Mouse (Mus musculus) gastrocnemius, postnatal 25 days (tissue): ENCODE results near the gene Vax2. TPM values are rescaled to one million over a fixed set of nuclear protein-coding genes. Genes with fewer than 3 reads are reported as not detected.

ENCODE experiments used
- DNase-seq: peaks from one replicate; pipeline ENCODE4 v3.0.0; 2022
- total RNA-seq, 2 experiments: library from RNA; stranded (reverse); gene quantifications; 1 replicate in 1 of 2; 2 replicates in 1 of 2; pipeline ENCODE4 v1.2.3; 2021

Vax2 gene
- total RNA-seq, 2 experiments from 2014 or later: not detected

DNA sequence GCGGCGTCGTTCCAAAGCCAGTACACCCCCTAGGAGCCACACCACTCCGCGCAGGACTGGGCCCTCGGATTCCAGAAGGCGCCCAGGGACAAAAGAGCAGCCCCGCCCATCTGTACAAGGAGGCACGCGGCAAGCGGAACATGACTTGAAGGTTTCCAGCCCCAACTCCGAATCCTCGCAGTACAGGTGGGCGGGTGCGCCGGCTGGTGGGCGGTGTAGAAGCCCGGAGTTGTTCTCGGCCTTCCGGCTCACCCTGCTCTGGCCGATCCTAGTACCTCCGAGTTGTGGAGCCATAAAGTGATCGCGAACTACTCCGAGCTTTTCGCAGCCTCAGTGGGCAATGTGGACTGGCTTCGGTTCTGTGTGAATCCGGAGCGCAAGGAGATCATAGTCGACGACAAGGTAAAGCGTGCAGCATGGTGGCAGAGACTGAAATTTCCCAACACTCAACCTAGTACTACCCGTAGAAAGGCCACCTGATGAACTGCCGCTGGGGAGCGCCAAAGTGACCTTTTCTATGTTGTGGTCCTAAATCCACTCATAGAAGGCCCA lies 51.9 kb downstream of the Vax2 start:
- DNase-seq: no peak

DNA sequence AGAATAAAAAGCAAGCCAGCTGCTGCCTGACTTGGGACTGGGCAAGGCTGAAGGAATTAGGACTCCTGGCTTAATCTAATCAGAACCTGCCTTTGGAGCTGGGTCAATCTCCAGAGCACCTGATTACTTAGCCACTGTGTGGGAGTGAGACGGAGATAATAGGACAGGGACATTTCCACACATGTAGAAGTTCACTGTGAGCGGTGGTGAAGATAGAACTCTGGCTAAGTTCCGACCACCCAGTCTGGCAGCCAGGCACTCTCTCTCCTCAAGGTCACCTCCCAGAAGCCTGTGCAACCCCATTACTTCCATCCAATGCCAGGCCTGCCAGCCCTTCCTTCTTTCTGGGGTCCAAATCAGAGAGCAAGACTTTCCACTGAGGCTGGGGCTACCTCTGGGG lies 55.9 kb downstream of the Vax2 start:
- no peak for DNase-seq

DNA sequence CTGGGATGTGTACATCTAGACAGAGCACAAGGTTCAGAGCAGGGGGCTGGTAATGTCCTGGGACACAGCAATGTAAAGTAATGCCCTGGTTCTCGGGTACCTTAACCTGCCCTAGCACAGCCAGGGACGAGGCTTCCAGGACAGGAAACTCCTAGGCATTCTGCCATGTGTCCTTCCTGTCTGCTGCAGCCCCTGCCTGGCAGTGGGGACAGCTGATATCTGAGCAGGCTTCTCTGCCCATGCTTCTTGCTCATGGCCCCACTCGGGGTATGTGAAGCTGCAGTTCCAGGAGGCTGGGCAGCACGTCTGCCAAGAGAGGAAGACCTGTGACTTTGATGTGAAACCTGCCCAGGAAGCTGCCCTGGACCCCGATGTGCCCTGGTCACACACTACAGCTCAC lies 57.4 kb downstream of the Vax2 start:
- DNase-seq: no peak

DNA sequence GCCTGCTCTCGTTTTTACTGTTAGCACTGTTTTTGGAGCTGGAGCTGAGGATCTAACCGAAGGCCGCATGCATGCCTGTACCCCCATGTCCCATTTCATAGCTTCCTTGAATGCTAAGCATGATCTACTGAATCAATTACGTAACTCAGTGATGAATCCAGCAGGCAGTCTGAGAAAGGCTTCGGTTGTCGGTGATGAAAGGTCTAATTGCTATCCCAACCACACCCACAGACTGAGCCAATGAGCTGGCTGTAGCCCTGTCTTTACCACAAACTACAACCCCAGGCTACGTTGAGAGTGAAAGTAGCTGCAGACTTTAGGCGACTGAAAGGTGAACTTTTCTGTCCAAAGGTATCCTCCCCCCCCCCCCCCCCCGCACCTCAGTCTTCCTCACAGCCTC lies 63.1 kb downstream of the Vax2 start:
- DNase-seq: no peak

DNA sequence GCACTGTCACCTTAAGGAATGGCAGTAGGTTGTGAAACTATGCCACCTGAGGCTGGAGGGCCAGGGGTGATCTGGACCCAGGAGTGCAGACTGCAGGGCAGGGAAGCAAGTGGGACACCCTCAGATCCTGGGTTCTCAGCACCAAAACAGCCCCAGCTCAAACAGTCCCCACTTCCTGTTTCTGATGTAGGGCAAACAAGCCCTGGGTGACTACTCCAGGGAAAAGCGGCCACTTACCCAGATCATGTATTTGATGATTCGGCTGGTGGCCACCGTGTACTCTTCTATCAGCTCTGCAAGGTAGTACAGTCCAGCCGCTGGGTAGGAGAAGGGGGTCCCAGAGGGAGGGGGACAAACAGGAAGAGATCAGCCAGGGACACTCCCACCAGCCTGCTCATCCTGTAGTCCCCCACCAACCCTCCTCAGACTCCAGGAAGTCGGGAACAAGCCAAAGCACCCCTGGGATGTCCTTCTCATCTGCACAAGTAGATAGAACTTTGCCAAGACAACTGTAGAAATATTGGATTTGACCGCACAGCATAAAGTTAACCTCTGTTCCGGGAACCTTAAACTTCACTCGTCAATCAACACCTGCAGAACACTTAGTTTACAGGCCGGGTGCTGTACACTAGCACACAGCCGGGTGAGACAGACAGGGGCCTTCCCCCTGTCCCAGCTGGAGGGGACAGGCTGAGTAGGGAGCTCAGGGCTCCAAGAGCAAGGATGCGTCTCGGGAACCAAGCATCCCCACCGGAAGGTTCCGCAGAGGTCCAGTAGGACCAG lies 63.9 kb downstream of the Vax2 start:
- DNase-seq: no peak

DNA sequence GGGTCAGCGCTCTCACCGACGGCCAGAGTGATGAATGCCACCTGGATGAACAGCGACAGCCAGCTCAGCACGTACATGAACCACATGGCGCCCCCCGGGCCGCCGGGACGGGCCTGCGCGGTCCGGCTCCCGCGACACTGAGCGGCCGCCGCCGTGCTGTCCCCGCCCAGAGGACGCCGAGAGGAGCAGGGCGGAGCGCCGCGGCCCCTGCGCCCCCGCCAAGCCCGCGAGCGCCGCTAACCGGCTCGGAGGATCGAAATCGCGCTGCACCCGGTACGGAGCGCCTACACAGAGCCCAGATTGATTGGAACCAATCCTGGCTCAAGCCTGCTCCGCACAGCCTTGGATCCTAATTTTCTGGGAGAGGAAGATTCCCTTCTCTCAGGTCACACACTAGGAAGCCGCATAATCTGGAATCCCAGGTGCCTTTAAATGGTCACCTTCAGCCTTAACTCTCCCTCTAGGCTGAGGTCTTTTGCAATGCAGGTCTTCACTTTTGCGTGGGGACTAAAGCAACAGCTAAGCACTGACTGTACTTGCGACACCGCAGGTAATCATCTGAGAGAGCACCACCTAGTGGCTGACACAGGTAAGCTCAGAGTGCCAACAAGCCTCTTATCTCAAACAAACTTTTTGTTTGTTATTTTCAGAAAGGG lies 64.7 kb downstream of the Vax2 start, which contains the start of gene Tex261:
Gene Tex261, minus strand, starts transcription at position 176 of the 656 bp plus-strand sequence.
- peak; percentile 92 for DNase-seq

DNA sequence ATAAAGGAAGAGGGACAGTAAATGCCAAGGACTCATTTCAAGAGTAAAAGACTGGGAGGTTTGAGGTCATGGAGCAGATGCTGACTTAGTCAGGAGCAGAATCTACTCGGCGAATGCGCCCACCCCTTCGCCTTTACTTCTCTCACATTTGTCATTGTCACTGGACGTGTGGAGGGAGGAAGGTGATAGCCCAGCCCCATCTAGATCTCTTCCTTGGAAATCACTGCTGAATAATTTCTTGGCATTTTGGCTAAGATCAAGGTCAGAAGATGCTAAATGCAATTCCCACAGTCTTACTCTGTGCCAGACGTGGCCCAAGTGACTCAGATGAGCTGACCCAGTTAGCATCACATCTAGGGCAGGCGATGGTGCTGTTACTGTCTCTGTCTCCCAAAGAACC lies 67.2 kb downstream of the Vax2 start:
- no peak for DNase-seq

DNA sequence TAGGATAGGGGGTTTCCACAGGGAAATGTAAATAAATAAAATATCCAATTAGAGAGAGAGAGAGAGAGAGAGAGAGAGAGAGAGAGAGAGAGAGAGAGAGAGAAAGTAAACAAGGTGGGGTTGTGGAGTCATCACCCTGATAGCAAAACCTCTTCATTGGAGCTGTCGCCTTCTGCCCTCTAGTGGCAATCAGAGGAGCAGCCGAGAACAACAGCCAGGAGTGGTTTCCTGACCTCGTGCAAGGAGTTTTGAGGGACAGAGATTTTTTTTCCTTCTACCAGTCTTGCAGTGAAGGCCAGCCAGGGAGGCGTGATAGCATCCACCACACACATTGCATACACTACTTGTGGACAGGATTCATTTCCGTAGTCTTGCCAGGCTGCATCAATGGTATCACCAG lies 68.0 kb downstream of the Vax2 start:
- DNase-seq: no peak

DNA sequence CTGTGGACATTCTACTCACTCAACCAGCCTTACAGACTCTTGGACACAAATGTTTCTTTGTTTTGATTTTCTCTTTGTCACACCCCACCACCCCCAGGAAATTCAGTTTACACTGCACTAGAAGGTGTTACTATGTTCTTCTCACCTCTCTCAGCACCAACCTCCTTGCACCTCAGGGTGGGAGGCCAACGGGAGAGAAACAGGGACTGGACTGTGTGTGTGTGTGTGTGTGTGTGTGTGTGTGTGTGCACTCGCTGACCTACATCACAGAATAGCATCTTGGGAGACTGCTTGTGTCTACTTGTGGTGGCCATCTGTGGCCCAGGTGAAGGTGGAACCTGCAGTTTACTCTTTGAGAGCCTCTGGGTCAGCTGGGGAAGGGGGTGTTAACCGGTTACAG lies 75.4 kb downstream of the Vax2 start:
- DNase-seq: no peak

Other genes starting within 250 kb of the Vax2 start
- 10 to 100 TPM; 14.3 to 14.5 TPM for gene Dguok, start 204.3 kb upstream of the Vax2 start, total RNA-seq
- 1 to 10 TPM in 1 of 2 experiments, under 1 TPM in 1; 0.72 to 5.6 TPM for gene Actg2, start 175.0 kb upstream of the Vax2 start, total RNA-seq
- 1 to 10 TPM; 6.7 to 7.9 TPM for gene Stambp, start 138.5 kb upstream of the Vax2 start, total RNA-seq
- gene Clec4f, start 55.1 kb upstream of the Vax2 start, total RNA-seq: not detected
- gene Cd207, start 33.4 kb upstream of the Vax2 start, total RNA-seq: not detected
- not detected for gene Atp6v1b1, start 31.7 kb downstream of the Vax2 start, total RNA-seq
- not detected for gene Ankrd53, start 51.4 kb downstream of the Vax2 start, total RNA-seq
- 10 to 100 TPM; 47.2 to 49.5 TPM for gene Tex261, start 64.5 kb downstream of the Vax2 start, total RNA-seq
- 1 to 10 TPM; 3.8 to 6.6 TPM for gene Nagk, start 83.7 kb downstream of the Vax2 start, total RNA-seq
- gene Paip2b, start 120.5 kb downstream of the Vax2 start, total RNA-seq: 10 to 100 TPM; 62.8 to 68.1 TPM
- gene Zfp638, start 155.8 kb downstream of the Vax2 start, total RNA-seq: 10 to 100 TPM; 36.3 to 39.0 TPM